Mouse (Mus musculus) lung, postnatal 0 days (tissue): ENCODE data around the gene Hcn4. TPM values are rescaled to one million over a fixed set of nuclear protein-coding genes. Genes with fewer than 3 reads are reported as not detected.

ENCODE experiments used
- ATAC-seq: fragments of 200-750 bp; cut with Nextera tagmentation; 2 replicates; pipeline ENCODE4 v1.8.0; 2017; ENCODE audit warnings: moderate library complexity
- DNase-seq: peaks from one replicate; pipeline ENCODE4 v3.0.0-alpha.2; 2016; ENCODE audit warnings: low spot score
- H3K27ac ChIP-seq: fragments of 300-500 bp; sonication (generic); 2 replicates; pipeline ENCODE4 v1.5.1; 2014; ENCODE audit warnings: antibody characterized with exemption, mild to moderate bottlenecking, low read length, mixed read lengths
- H3K27me3 ChIP-seq: fragments of 300-500 bp; sonication (generic); replicated peaks from 2 replicates; pipeline ENCODE4 v1.6.1; 2014; ENCODE audit warnings: low read length, mixed read lengths; ENCODE audit not compliant: insufficient read depth
- H3K36me3 ChIP-seq: fragments of 300-500 bp; sonication (generic); 2 replicates; pipeline ENCODE4 v1.6.1; 2014; ENCODE audit warnings: low read length, mixed read lengths; ENCODE audit not compliant: insufficient read depth
- H3K4me1 ChIP-seq: fragments of 300-500 bp; sonication (generic); 2 replicates; pipeline ENCODE4 v1.6.1; 2014; ENCODE audit warnings: antibody characterized with exemption, low read depth, low read length, mixed read lengths; ENCODE audit not compliant: insufficient read depth
- H3K4me2 ChIP-seq: fragments of 300-500 bp; sonication (generic); replicated peaks from 2 replicates; pipeline ENCODE4 v1.6.1; 2014; ENCODE audit warnings: low read depth, mild to moderate bottlenecking, low read length, moderate library complexity, mixed read lengths
- H3K4me3 ChIP-seq: fragments of 300-500 bp; sonication (generic); 2 replicates; pipeline ENCODE4 v1.5.1; 2014; ENCODE audit warnings: low read depth, low read length
- H3K9ac ChIP-seq: fragments of 300-500 bp; sonication (generic); replicated peaks from 2 replicates; pipeline ENCODE4 v1.6.1; 2014; ENCODE audit warnings: low read depth, mild to moderate bottlenecking
- H3K9me3 ChIP-seq: fragments of 300-500 bp; sonication (generic); 2 replicates; pipeline ENCODE4 v1.6.1; 2016; ENCODE audit warnings: low read length, mixed read lengths
- CTCF ChIP-seq: IDR thresholded peaks from 2 replicates; pipeline ENCODE4 v1.5.1; 2016; ENCODE audit warnings: antibody characterized with exemption, mild to moderate bottlenecking
- EP300 ChIP-seq: IDR thresholded peaks from 2 replicates; pipeline ENCODE4 v1.6.1; 2016; ENCODE audit warnings: antibody characterized with exemption, mild to moderate bottlenecking, control low read depth
- WGBS: fragments of 180-500 bp; shearing (Covaris S2); extraction: QIAGEN DNeasy Blood & Tissue Kit; methylation state at CpG from one replicate; pipeline ENCODE4 v1.1.7; 2014; 5-methylcytosine and 5-hydroxymethylcytosine counted together
- polyA plus RNA-seq: library from polyadenylated mRNA; unstranded; fragments of >200 nt; fragmentation: Nextera tagmentation; extraction: Ambion mirVana; gene quantifications from 2 replicates; pipeline ENCODE4 v1.2.1, GENCODE M21; 2015

Gene Hcn4
- polyA plus RNA-seq = 0.06 and 0.11 TPM in 2 replicates

DNA sequence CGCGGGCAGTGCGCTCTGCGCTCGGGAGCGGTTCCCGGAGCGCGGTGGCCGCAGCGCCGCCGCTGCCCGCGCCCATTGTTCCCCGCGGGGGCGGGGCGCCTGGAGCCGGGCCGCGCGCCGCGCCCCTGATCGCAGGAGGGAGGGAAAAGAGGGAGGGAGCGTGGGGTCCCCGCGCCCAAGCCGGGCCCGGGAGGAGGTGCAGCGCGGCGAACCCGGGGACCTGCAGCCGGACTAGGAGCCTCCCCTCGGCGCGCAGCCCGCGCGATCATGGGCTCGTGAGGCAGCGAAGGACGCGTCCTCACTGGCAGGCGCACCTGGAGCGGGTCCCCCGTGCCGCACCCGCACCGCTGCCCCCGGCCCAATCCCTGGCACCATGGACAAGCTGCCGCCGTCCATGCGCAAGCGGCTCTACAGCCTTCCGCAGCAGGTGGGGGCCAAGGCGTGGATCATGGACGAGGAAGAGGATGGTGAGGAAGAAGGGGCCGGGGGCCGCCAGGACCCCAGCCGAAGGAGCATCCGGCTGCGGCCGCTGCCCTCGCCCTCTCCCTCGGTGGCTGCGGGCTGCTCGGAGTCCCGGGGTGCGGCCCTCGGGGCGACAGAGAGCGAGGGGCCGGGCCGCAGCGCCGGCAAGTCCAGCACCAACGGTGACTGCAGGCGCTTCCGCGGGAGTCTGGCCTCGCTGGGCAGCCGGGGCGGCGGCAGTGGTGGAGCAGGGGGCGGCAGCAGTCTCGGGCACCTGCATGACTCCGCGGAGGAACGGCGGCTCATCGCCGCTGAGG lies at the start of gene Hcn4:
TSS of gene Hcn4 (plus strand) at position 274 of the 779 bp plus-strand sequence.
- H3K36me3 ChIP-seq = no peaks in the 10 kb centered on the region
- no peaks in the 10 kb centered on the region; the same call in 1 of the 2 replicates for H3K4me1 ChIP-seq
- peak within 1 kb of the TSS; percentile 59 for H3K4me3 ChIP-seq
- peak within 1 kb of the TSS; percentile 100 for H3K4me2 ChIP-seq
- 1% methylated on average over 67 of the region's 95 CpGs for WGBS
- peaks cover 56% of the 10 kb centered on the region for H3K27me3 ChIP-seq
- H3K27ac ChIP-seq = no peak within 1 kb of the TSS
- no peaks in the 10 kb centered on the region for H3K9me3 ChIP-seq
- ATAC-seq (peak; percentile 28; the same call in 1 of the 2 replicates), DNase-seq (no peak)
- no peak within 1 kb of the TSS; the same call in 1 of the 2 replicates for H3K9ac ChIP-seq
- TF ChIP-seq EP300 = no peak
- no peak for TF ChIP-seq CTCF

DNA sequence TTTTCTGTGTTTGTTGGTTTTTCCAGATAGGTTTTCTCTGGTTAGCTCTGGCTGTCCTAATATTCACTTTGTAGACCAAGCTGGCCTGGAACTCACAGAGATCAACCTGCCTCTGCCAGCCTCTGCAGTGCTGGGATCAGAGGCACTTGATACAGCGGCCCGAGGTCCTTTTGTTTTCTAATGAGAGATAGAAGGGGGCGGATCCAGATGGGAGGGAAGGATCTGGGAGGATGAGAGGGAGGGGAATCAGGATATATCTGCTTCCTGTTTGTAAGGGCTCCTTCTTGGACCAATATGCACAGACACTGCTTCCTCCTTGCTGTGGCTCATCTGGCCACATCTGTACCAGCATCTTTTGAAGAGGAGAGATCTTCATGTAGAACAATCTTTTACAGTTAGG lies 48.5 kb upstream of the Hcn4 start:
- no peaks in the 10 kb centered on the region for H3K36me3 ChIP-seq
- H3K27ac ChIP-seq = no peak overlapping the region
- no peak for ATAC-seq
- no peaks in the 10 kb centered on the region for H3K4me1 ChIP-seq
- WGBS = 45% methylated on average over 3 of the region's 3 CpGs
- no peak for DNase-seq
- H3K9ac ChIP-seq = no peak overlapping the region
- H3K27me3 ChIP-seq = no peaks in the 10 kb centered on the region
- no peaks in the 10 kb centered on the region for H3K9me3 ChIP-seq
- TF ChIP-seq CTCF = no peak
- TF ChIP-seq EP300 = no peak
- H3K4me3 ChIP-seq = no peak overlapping the region
- no peak overlapping the region for H3K4me2 ChIP-seq

DNA sequence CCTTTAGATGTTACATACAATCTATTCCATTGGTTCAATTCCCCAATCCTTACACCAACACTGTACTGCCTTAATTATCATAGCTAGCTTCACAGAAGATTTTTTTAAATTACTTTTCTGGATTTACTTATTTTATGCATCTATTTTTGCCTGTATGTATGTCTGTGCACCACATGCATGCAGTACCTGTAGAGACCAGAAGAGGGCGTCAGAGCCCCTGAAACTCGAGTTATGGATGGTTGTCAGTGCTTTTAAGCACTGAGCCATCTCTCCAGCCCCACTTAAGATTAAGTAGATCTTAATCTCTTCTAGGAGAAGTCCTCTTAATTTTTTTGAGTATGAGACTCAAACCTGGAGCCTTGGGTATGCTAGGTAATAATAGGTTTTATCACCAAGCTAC lies 47.8 kb upstream of the Hcn4 start:
- DNase-seq (no peak), ATAC-seq (no peak)
- Histone ChIP-seq H3K27ac (no peak overlapping the region), H3K9ac (no peak overlapping the region), H3K4me2 (no peak overlapping the region), H3K4me1 (no peaks in the 10 kb centered on the region), H3K4me3 (no peak overlapping the region), H3K9me3 (no peaks in the 10 kb centered on the region), H3K27me3 (no peaks in the 10 kb centered on the region), H3K36me3 (no peaks in the 10 kb centered on the region)
- TF ChIP-seq CTCF (peak; percentile 50), EP300 (no peak)
- WGBS = 12% methylated on average over 2 of the region's 2 CpGs

DNA sequence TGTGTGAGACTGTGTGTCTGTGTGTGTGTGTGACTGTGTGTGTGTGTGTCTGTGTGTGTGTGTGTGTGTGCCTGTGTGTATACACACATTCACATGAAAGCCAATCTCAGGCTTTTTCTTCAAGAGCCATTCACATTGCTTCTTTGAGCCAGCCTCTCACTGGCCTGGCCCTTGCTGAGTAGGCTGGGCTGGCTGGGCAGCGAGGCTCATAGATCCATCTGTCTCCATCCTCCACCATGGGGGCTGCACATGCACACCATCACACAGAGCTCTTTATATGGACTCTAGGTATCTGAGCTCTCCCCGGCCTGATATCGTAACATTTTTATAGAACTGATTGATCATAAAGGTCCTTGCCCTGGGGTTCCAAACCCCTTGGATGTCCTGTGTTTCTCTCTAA lies 33.7 kb upstream of the Hcn4 start:
- Histone ChIP-seq H3K4me3 (no peak overlapping the region), H3K9ac (no peak overlapping the region), H3K27me3 (no peaks in the 10 kb centered on the region), H3K9me3 (no peaks in the 10 kb centered on the region), H3K4me1 (no peaks in the 10 kb centered on the region), H3K4me2 (no peak overlapping the region), H3K27ac (no peak overlapping the region), H3K36me3 (no peaks in the 10 kb centered on the region)
- ATAC-seq (no peak), DNase-seq (no peak)
- TF ChIP-seq CTCF (no peak), EP300 (no peak)
- WGBS = 92% methylated on average over 3 of the region's 3 CpGs

DNA sequence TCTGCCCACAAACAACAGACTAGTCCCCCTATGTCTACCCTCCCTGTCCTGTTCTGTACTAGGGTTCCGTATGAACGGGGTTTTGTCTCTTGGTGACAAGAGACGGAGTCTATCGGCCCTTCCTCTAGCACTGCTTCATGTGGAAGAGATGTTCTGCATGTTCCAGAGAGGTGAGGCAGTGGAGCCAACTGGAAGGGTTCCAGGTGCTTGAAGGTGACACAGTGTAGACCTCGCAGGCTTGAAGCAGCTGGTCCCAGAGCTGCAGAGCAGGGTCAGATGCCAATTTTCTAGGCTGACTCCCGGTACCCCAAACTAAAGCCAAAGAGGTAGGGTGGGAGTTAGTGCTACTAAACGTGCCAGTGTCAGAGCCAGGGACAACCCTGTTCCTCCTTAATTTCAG lies 25.1 kb upstream of the Hcn4 start:
- no peak overlapping the region for H3K4me2 ChIP-seq
- H3K9ac ChIP-seq = no peak overlapping the region
- DNase-seq = no peak
- no peaks in the 10 kb centered on the region for H3K4me1 ChIP-seq
- TF ChIP-seq EP300 (no peak), CTCF (no peak)
- no peaks in the 10 kb centered on the region for H3K36me3 ChIP-seq
- no peak for ATAC-seq
- WGBS = 65% methylated on average over 7 of the region's 7 CpGs
- H3K4me3 ChIP-seq = no peak overlapping the region
- H3K9me3 ChIP-seq = no peaks in the 10 kb centered on the region
- H3K27ac ChIP-seq = no peak overlapping the region
- H3K27me3 ChIP-seq = no peaks in the 10 kb centered on the region

DNA sequence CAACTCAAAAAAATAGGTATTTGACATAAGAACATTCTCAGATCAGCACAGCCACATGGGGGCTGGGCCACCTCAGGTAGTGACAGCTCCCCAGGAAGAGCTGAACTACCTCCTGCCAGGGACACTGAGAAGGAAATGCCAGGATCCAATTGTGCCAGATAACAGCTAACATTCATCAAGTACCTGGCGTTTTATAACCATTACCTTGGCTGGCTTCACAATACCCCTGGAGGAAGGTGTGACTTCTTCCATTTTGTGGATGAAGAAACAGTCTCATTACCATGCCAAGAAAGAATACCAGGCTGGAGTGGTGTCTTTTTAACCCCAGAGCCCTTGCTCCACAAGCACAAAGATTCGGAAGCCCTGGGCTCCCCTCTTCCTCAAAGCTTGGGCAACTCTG lies 21.8 kb upstream of the Hcn4 start:
- H3K36me3 ChIP-seq = no peaks in the 10 kb centered on the region
- no peaks in the 10 kb centered on the region for H3K27me3 ChIP-seq
- 48% methylated on average over 2 of the region's 2 CpGs for WGBS
- no peaks in the 10 kb centered on the region for H3K4me1 ChIP-seq
- no peak overlapping the region for H3K4me2 ChIP-seq
- no peaks in the 10 kb centered on the region for H3K9me3 ChIP-seq
- no peak for ATAC-seq
- no peak overlapping the region for H3K27ac ChIP-seq
- TF ChIP-seq EP300 (no peak), CTCF (no peak)
- no peak for DNase-seq
- H3K4me3 ChIP-seq = no peak overlapping the region
- H3K9ac ChIP-seq = no peak overlapping the region
